Mouse (Mus musculus) liver, embryonic 14.5 days (tissue): Measurements from ENCODE around the gene Arsb.

Source experiments
- CTCF ChIP-seq: IDR thresholded peaks from 2 replicates; pipeline ENCODE4 v1.5.1; 2016; ENCODE audit warnings: antibody characterized with exemption, low read depth, control low read depth
- EP300 ChIP-seq: IDR thresholded peaks from 2 replicates; pipeline ENCODE4 v1.6.1; 2016; ENCODE audit warnings: antibody characterized with exemption, low read depth

DNA sequence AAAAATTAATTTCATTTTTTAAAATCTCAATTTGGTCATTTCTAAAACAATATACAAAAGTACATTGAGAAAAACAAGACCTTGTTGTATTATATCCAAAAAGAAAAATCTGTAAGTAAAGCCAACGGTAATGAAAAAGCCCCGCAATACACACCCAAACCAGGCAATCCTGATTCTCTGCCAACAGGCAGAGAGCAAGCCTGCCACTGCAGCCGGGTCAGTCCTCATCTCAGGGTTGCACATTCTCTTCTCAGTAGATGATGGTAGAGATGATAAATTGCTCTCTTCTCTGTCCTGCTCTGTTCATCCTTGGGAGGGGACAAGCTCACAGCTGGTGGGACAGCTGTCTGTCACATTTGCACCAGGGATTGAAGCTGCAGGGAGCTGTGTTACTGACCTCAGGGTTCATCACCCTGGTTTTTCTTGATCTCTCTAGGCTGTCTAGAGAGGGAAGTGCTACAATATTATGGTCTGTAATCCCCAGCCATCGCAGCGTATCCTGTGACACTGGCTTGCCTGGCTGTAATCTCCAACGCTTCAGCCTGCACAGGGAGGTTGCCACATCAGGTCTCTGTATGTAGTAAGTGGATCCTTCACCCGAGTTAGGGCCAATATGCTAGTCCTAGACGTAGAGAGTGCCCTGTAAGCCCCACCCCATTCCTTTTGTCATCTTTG is 92.8 kb downstream of the Arsb start:
- TF ChIP-seq CTCF = no peak
- TF ChIP-seq EP300 = no peak
